ENCODE assay signal across 8 mouse cellular contexts in the genomic region with DNA sequence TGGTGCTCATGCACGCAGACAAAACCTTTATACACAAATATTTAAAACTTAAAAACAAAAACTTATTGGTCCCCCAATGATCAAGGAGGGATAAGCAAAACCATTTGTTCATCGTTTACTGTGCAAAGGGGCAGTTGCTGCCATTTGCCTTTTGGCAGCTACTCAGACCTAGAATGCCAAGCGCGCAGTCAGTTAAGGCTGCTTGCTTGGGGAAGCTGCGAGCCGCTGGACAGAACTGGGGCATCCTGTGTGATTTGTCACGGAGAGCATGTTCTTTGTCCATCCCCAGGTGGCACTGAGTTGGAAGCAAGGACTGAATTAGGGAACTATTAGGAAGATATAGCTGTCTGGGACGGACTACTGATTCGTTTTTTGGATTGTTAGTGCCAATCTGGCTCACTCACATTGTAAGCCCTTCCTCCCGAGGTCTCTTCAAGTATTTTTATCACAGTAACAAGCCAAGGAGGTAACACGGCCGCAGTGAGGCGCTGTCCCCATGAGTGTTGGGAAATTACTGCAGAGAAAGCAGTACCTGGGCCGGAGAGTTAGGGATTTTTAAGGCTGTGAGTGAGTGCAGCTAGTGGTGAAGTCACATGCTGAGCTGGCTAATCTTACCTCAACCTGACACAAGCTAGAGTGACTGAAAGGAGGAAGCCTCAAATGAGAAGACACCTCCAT. TPM values are rescaled to one million over a fixed set of nuclear protein-coding genes. Genes with fewer than 3 reads are reported as not detected.
DNase-seq lines count a peak whose midpoint lies in the region; ATAC-seq and TF ChIP-seq lines count a peak whose summit lies in the region.

No protein-coding gene starts in this region.

- peak overlapping the region; percentile 82 for H3K4me3 ChIP-seq in erythroblast, embryonic 14.5 days (replicated peaks)
- peak overlapping the region; percentile 46; the same call in 1 of the 2 replicates for H3K4me3 ChIP-seq in cortical plate, adult 2 months (ENCODE audit: insufficient read depth, low read length)
- peak overlapping the region; percentile 69 for H3K4me3 ChIP-seq in hindbrain, embryonic 15.5 days
- peak overlapping the region; percentile 63; the same call in 1 of the 2 replicates for H3K4me3 ChIP-seq in lung, postnatal 0 days (ENCODE audit: low read depth, low read length)
- H3K4me3 ChIP-seq in stomach, embryonic 15.5 days (replicated peaks), result peak overlapping the region; percentile 71

- ATAC-seq in erythroblast, adult 5-6 weeks (replicated peaks; ENCODE audit: low FRiP score, poor library complexity, severe bottlenecking), result no peak
- no peak for ATAC-seq in hindbrain, embryonic 15.5 days (ENCODE audit: low FRiP score, low read depth)
- no peak for ATAC-seq in lung, postnatal 0 days
- ATAC-seq in stomach, embryonic 15.5 days (ENCODE audit: insufficient read depth, low FRiP score, low read depth), result no peak

- no peak overlapping the region for H3K27ac ChIP-seq in cortical plate, adult 2 months (ENCODE audit: insufficient read depth, low read length)
- H3K27ac ChIP-seq in hindbrain, embryonic 15.5 days (replicated peaks), result peak overlapping the region; percentile 83; the same call in 1 of the 2 replicates
- no peak overlapping the region for H3K27ac ChIP-seq in lung, postnatal 0 days (ENCODE audit: low read length)
- H3K27ac ChIP-seq in stomach, embryonic 15.5 days, result 0 out of 2 replicates have a peak overlapping the region, but pooled peaks have one; percentile 76

- peak; percentile 35 for DNase-seq in CD4-positive helper T cell, adult 2 months (ENCODE audit: low read depth, low spot score)
- peak; percentile 54 for DNase-seq in lung, postnatal 0 days (ENCODE audit: low spot score)
- DNase-seq in gastrocnemius, adult 18-20 months (ENCODE audit: low spot score), result no peak

- no peak for TF ChIP-seq EP300 in lung, postnatal 0 days (IDR thresholded peaks at IDR 0.05)

- WGBS in hindbrain, embryonic 15.5 days, result 37% methylated on average over 14 of the region's 14 CpGs
- WGBS in lung, postnatal 0 days, result 33% methylated on average over 14 of the region's 14 CpGs
- 32% methylated on average over 14 of the region's 14 CpGs for WGBS in stomach, embryonic 15.5 days

- peaks cover 29% of the 10 kb centered on the region for H3K4me1 ChIP-seq in erythroblast, embryonic 14.5 days (ENCODE audit: control insufficient read depth)
- H3K4me1 ChIP-seq in cortical plate, adult 2 months (ENCODE audit: control insufficient read depth, insufficient read depth, low read length), result no peaks in the 10 kb centered on the region
- H3K4me1 ChIP-seq in hindbrain, embryonic 15.5 days (replicated peaks), result peaks cover 7% of the 10 kb centered on the region
- H3K4me1 ChIP-seq in lung, postnatal 0 days (ENCODE audit: insufficient read depth, low read depth, low read length), result 0 out of 2 replicates have a peak, but pooled peaks cover 3% of the 10 kb centered on the region
- H3K4me1 ChIP-seq in stomach, embryonic 15.5 days, result peaks cover 7% of the 10 kb centered on the region

- H3K9ac ChIP-seq in hindbrain, embryonic 15.5 days, result peak overlapping the region; percentile 59; the same call in 1 of the 2 replicates
- no peak overlapping the region for H3K9ac ChIP-seq in lung, postnatal 0 days (replicated peaks; ENCODE audit: low read depth)
- peak overlapping the region; percentile 47; the same call in 1 of the 2 replicates for H3K9ac ChIP-seq in stomach, embryonic 15.5 days

- 0 out of 2 replicates have a peak, but pooled peaks have one; percentile 30 for TF ChIP-seq CTCF in cortical plate, adult 2 months (IDR thresholded peaks at IDR 0.05; ENCODE audit: extremely low read depth, insufficient read depth, low read length)
- peak; percentile 62 for TF ChIP-seq CTCF in lung, postnatal 0 days (IDR thresholded peaks at IDR 0.05)

- peak overlapping the region; percentile 66 for H3K4me2 ChIP-seq in hindbrain, embryonic 15.5 days
- H3K4me2 ChIP-seq in lung, postnatal 0 days (replicated peaks; ENCODE audit: low read depth, low read length), result peak overlapping the region; percentile 72
- peak overlapping the region; percentile 69 for H3K4me2 ChIP-seq in stomach, embryonic 15.5 days

- TF ChIP-seq POLR2A in cortical plate, adult 2 months (IDR thresholded peaks at IDR 0.05; ENCODE audit: extremely low read depth, insufficient read depth, low read length), result no peak

- no peaks in the 10 kb centered on the region for H3K9me3 ChIP-seq in erythroblast, embryonic 14.5 days (ENCODE audit: control insufficient read depth, low read length)
- no peaks in the 10 kb centered on the region for H3K9me3 ChIP-seq in hindbrain, embryonic 15.5 days
- H3K9me3 ChIP-seq in lung, postnatal 0 days (ENCODE audit: low read length), result no peaks in the 10 kb centered on the region
- no peaks in the 10 kb centered on the region for H3K9me3 ChIP-seq in stomach, embryonic 15.5 days

- no peaks in the 10 kb centered on the region for H3K36me3 ChIP-seq in erythroblast, embryonic 14.5 days (ENCODE audit: control insufficient read depth)
- H3K36me3 ChIP-seq in hindbrain, embryonic 15.5 days, result no peaks in the 10 kb centered on the region
- H3K36me3 ChIP-seq in lung, postnatal 0 days (ENCODE audit: insufficient read depth, low read length), result no peaks in the 10 kb centered on the region
- H3K36me3 ChIP-seq in stomach, embryonic 15.5 days, result no peaks in the 10 kb centered on the region; the same call in 1 of the 2 replicates

- H3K27me3 ChIP-seq in erythroblast, embryonic 14.5 days (ENCODE audit: control insufficient read depth), result no peaks in the 10 kb centered on the region
- no peaks in the 10 kb centered on the region for H3K27me3 ChIP-seq in hindbrain, embryonic 15.5 days
- no peaks in the 10 kb centered on the region for H3K27me3 ChIP-seq in lung, postnatal 0 days (replicated peaks; ENCODE audit: insufficient read depth, low read length)
- H3K27me3 ChIP-seq in stomach, embryonic 15.5 days (replicated peaks), result no peaks in the 10 kb centered on the region

RNA-seq across cellular contexts. Expression of a gene that starts 0.9 kb away (rescaled TPM):
- polyA plus RNA-seq in erythroblast, embryonic 14.5 days (2012), result 0.29 and 0.42 TPM in 2 replicates
- 6.5 and 10.0 TPM in 2 replicates for total RNA-seq in erythroblast, adult 5-6 weeks (2015; ENCODE audit: low replicate concordance)
- total RNA-seq in erythroblast, adult 5-6 weeks (2017; ENCODE audit: low replicate concordance), result 4.7 and 6.7 TPM in 2 replicates
- polyA plus RNA-seq in cortical plate, adult 2 months (2012; rRNA removed), result 31.1 TPM in 2 replicates
- 76.3 and 76.7 TPM in 2 replicates for polyA plus RNA-seq in hindbrain, embryonic 15.5 days (2015; fragmentation: Nextera tagmentation; extraction: Ambion mirVana)
- 25.4 and 27.5 TPM in 2 replicates for polyA plus RNA-seq in lung, postnatal 0 days (2015; fragmentation: Nextera tagmentation; extraction: Ambion mirVana)
- 34.6 and 35.9 TPM in 2 replicates for polyA plus RNA-seq in stomach, embryonic 15.5 days (2015; fragmentation: Nextera tagmentation; extraction: Ambion mirVana)
- total RNA-seq in gastrocnemius, adult 18-20 months (2021), result 10 to 100 TPM; 23.4 to 26.3 TPM

Comparison
In these comparisons a context has a peak if more than half of its experiments do, and no peak if none do; other contexts are left out.
1. H3K27ac ChIP-seq: peak in hindbrain, embryonic 15.5 days (single experiment) and stomach, embryonic 15.5 days (single experiment); none in cortical plate, adult 2 months (single experiment) and lung, postnatal 0 days (single experiment).
2. RNA of a gene that starts 0.9 kb away (polyA plus RNA-seq): 76.3 to 76.7 TPM in hindbrain, embryonic 15.5 days, 34.6 to 35.9 TPM in stomach, embryonic 15.5 days, 31.1 TPM in cortical plate, adult 2 months and 25.4 to 27.5 TPM in lung, postnatal 0 days; 0.29 to 0.42 TPM in erythroblast, embryonic 14.5 days; every median in the first group is over 10 times any median in the second.
3. Peak in every context shown above with its lines, with median percentiles within 50 percentile points of each other: H3K4me3 ChIP-seq and H3K4me2 ChIP-seq.